In genomic region chr1:95596825-95597224, GRCm38 (mm10) we compare ENCODE assay signal across 21 mouse cellular contexts.
DNase-seq lines count a peak whose midpoint lies in the region; ATAC-seq and TF ChIP-seq lines count a peak whose summit lies in the region.
"Had no signal": no experiment of that assay in that cellular context is flagged by ENCODE, and none has a peak within 500 bp of the region (broad histone marks: within the 10 kb centered on the region; RNA-seq: fewer than 3 reads in every experiment).

No protein-coding gene starts in this region.

- peak; percentile 18; the same call in 1 of the 2 replicates for TF ChIP-seq EP300 in CH12.LX (IDR thresholded peaks at IDR 0.05; ENCODE audit: low read length)

- no peaks in the 10 kb centered on the region for H3K27me3 ChIP-seq in CH12.LX (replicated peaks)
- H3K27me3 ChIP-seq in splenic B cell, adult 2 months (ENCODE audit: control insufficient read depth, insufficient read depth, low read length, poor library complexity, severe bottlenecking): no peaks in the 10 kb centered on the region
- no peaks in the 10 kb centered on the region for H3K27me3 ChIP-seq in hindbrain, embryonic 13.5 days
- H3K27me3 ChIP-seq: embryonic facial prominence, embryonic 12.5 days; forebrain, embryonic 15.5 days; heart, embryonic 13.5 days; hindbrain, embryonic 12.5 days; Patski had no signal

- no peak overlapping the region for H3K4me2 ChIP-seq in CH12.LX (ENCODE audit: insufficient read depth, low read depth, poor library complexity, severe bottlenecking)
- no peak overlapping the region for H3K4me2 ChIP-seq in hindbrain, embryonic 13.5 days
- H3K4me2 ChIP-seq: embryonic facial prominence, embryonic 12.5 days; forebrain, embryonic 15.5 days; heart, embryonic 13.5 days; hindbrain, embryonic 12.5 days had no signal

- no peak for TF ChIP-seq POLR2A in CH12.LX (IDR thresholded peaks at IDR 0.05; ENCODE audit: low read depth, low read length)

- no peak overlapping the region for H3K9ac ChIP-seq in CH12.LX (ENCODE audit: insufficient read depth, low read depth)
- H3K9ac ChIP-seq in hindbrain, embryonic 13.5 days: no peak overlapping the region
- H3K9ac ChIP-seq: embryonic facial prominence, embryonic 12.5 days; forebrain, embryonic 15.5 days; heart, embryonic 13.5 days; hindbrain, embryonic 12.5 days had no signal

- no peak overlapping the region for H3K27ac ChIP-seq in CH12.LX (ENCODE audit: insufficient read depth, low read depth)
- H3K27ac ChIP-seq in hindbrain, embryonic 13.5 days: no peak overlapping the region
- H3K27ac ChIP-seq: embryonic facial prominence, embryonic 12.5 days; forebrain, embryonic 15.5 days; heart, embryonic 13.5 days; hindbrain, embryonic 12.5 days had no signal

- H3K4me3 ChIP-seq in CH12.LX (replicated peaks in 1 of 3; ENCODE audit: low read depth in 2 of 3, low read length in 2 of 3, poor library complexity in 1 of 3): no peak overlapping the region
- no peak overlapping the region for H3K4me3 ChIP-seq in hindbrain, embryonic 13.5 days
- H3K4me3 ChIP-seq: embryonic facial prominence, embryonic 12.5 days; forebrain, embryonic 15.5 days; heart, embryonic 13.5 days; hindbrain, embryonic 12.5 days had no signal

- dilution Hi-C loops in CH12.LX (cut with MboI; ENCODE audit: extremely low pct_ligation_motif_present, extremely low pct_unique_long_range_greater_than_20kb, low sequenced_read_pairs): no loop called here

- H3K9me3 ChIP-seq in CH12.LX (replicated peaks; ENCODE audit: low read length): no peaks in the 10 kb centered on the region
- H3K9me3 ChIP-seq in hindbrain, embryonic 13.5 days: no peaks in the 10 kb centered on the region
- H3K9me3 ChIP-seq: embryonic facial prominence, embryonic 12.5 days; forebrain, embryonic 15.5 days; heart, embryonic 13.5 days; hindbrain, embryonic 12.5 days had no signal

- 96% methylated on average over 1 of the region's 1 CpGs for WGBS in hindbrain, embryonic 13.5 days

- no peak for TF ChIP-seq RAD21 in CH12.LX (IDR thresholded peaks at IDR 0.05; ENCODE audit: low read depth, low read length)

- no peak for TF ChIP-seq CTCF in CH12.LX (conservative IDR thresholded peaks at IDR 0.05 in 1 of 2, IDR thresholded peaks at IDR 0.05 in 1 of 2; ENCODE audit: low read depth in 2 of 2, low read length in 2 of 2)

- in situ Hi-C loops in CH12.LX (cut with MboI; ENCODE audit: low pct_ligation_motif_present, low pct_unique_long_range_greater_than_20kb, low sequenced_read_pairs): no loop called here

- peaks cover 0 to 17% of the 10 kb centered on the region in 2 experiments; a peak in 2 of 4 replicates for H3K4me1 ChIP-seq in CH12.LX (ENCODE audit: control insufficient read depth in 1 of 2, insufficient read depth in 2 of 2)
- no peaks in the 10 kb centered on the region for H3K4me1 ChIP-seq in hindbrain, embryonic 13.5 days (replicated peaks)
- H3K4me1 ChIP-seq: embryonic facial prominence, embryonic 12.5 days; forebrain, embryonic 15.5 days; heart, embryonic 13.5 days; hindbrain, embryonic 12.5 days had no signal

- peaks cover 2% of the 10 kb centered on the region; the same call in 1 of the 2 replicates for H3K79me2 ChIP-seq in CH12.LX (replicated peaks; ENCODE audit: control insufficient read depth, extremely low read depth, insufficient read depth, poor library complexity, severe bottlenecking)

- no peak for DNase-seq in CH12.LX (ENCODE audit: extremely low read depth)
- DNase-seq in splenic B cell, adult 2 months (ENCODE audit: low read depth, low spot score): peak; percentile 73
- no peak for DNase-seq in heart, adult 18-20 months
- DNase-seq: adrenal gland, adult 2 months; adrenal gland, postnatal 36 days; B cell, adult 2 months; cerebellum, adult 2 months; cerebellum, postnatal 10 days; gastrocnemius, postnatal 14 days; heart, postnatal 36 days had no signal

- H3K36me3 ChIP-seq in CH12.LX (replicated peaks in 1 of 2; ENCODE audit: control insufficient read depth in 1 of 2, insufficient read depth in 1 of 2, low read length in 1 of 2): no peaks in the 10 kb centered on the region
- no peaks in the 10 kb centered on the region for H3K36me3 ChIP-seq in splenic B cell, adult 2 months (ENCODE audit: control insufficient read depth, insufficient read depth, low read length, poor library complexity, severe bottlenecking)
- no peaks in the 10 kb centered on the region for H3K36me3 ChIP-seq in hindbrain, embryonic 13.5 days
- H3K36me3 ChIP-seq: embryonic facial prominence, embryonic 12.5 days; forebrain, embryonic 15.5 days; heart, embryonic 13.5 days; hindbrain, embryonic 12.5 days had no signal

- peak; percentile 8 for ATAC-seq in activated CD4-positive, CD25-positive, alpha-beta regulatory T cell, adult 4 months
- ATAC-seq in megakaryocyte, adult 5-6 weeks (ENCODE audit: poor library complexity, severe bottlenecking): peak; percentile 57
- ATAC-seq in frontal cortex, adult (ENCODE audit: low TSS enrichment): no peak
- no peak for ATAC-seq in hindbrain, embryonic 13.5 days (ENCODE audit: low FRiP score)
- ATAC-seq: CD4-positive, CD25-positive, alpha-beta regulatory T cell, adult 4 months; forebrain, embryonic 15.5 days; intestine, embryonic 16.5 days; Patski had no signal

TF ChIP-seq in CH12.LX, 34 proteins besides CTCF, POLR2A, EP300 and RAD21:
- no peak for TF ChIP-seq HCFC1 (IDR thresholded peaks at IDR 0.05; ENCODE audit: low read depth, low read length)
- no peak for TF ChIP-seq NRF1 (IDR thresholded peaks at IDR 0.05; ENCODE audit: low read depth, low read length)
- no peak for TF ChIP-seq IRF4 (IDR thresholded peaks at IDR 0.05; ENCODE audit: low read depth, low read length)
- no peak for TF ChIP-seq RCOR1 (conservative IDR thresholded peaks at IDR 0.05; ENCODE audit: low read depth, low read length)
- peak; percentile 28; the same call in 1 of the 2 replicates for TF ChIP-seq ELF1 (IDR thresholded peaks at IDR 0.05; ENCODE audit: low read depth, low read length)
- no peak for TF ChIP-seq MXI1 (IDR thresholded peaks at IDR 0.05; ENCODE audit: low read depth, low read length)
- TF ChIP-seq MAX (IDR thresholded peaks at IDR 0.05; ENCODE audit: low read length): no peak
- no peak for TF ChIP-seq JUND (conservative IDR thresholded peaks at IDR 0.05; ENCODE audit: low read depth, low read length)
- TF ChIP-seq UBTF (IDR thresholded peaks at IDR 0.05; ENCODE audit: low read depth, low read length): no peak
- no peak for TF ChIP-seq CHD1 (IDR thresholded peaks at IDR 0.05; ENCODE audit: low read depth, low read length)
- TF ChIP-seq ZNF384 (IDR thresholded peaks at IDR 0.05; ENCODE audit: low read depth, low read length): peak; percentile 37; the same call in 1 of the 2 replicates
TF ChIP-seq in CH12.LX: peak in this region for 2.

Comparison
In these comparisons a context has a peak if more than half of its experiments do, and no peak if none do; other contexts are left out.
1. ATAC-seq: peak in activated CD4-positive, CD25-positive, alpha-beta regulatory T cell, adult 4 months (single experiment) and megakaryocyte, adult 5-6 weeks (single experiment); none in frontal cortex, adult (single experiment) and hindbrain, embryonic 13.5 days (single experiment).